Mouse (Mus musculus): ENCODE data around the gene Mrps35. TPM values are rescaled to one million over a fixed set of nuclear protein-coding genes. Genes with fewer than 3 reads are reported as not detected.
A peak's percentile ranks its signal among the peaks of the same experiment; 100 is the strongest.

Gene Mrps35
- polyA plus RNA-seq (2016; fragmentation: Nextera tagmentation; extraction: Ambion mirVana), result 89.5 and 94.3 TPM in 2 replicates

DNA sequence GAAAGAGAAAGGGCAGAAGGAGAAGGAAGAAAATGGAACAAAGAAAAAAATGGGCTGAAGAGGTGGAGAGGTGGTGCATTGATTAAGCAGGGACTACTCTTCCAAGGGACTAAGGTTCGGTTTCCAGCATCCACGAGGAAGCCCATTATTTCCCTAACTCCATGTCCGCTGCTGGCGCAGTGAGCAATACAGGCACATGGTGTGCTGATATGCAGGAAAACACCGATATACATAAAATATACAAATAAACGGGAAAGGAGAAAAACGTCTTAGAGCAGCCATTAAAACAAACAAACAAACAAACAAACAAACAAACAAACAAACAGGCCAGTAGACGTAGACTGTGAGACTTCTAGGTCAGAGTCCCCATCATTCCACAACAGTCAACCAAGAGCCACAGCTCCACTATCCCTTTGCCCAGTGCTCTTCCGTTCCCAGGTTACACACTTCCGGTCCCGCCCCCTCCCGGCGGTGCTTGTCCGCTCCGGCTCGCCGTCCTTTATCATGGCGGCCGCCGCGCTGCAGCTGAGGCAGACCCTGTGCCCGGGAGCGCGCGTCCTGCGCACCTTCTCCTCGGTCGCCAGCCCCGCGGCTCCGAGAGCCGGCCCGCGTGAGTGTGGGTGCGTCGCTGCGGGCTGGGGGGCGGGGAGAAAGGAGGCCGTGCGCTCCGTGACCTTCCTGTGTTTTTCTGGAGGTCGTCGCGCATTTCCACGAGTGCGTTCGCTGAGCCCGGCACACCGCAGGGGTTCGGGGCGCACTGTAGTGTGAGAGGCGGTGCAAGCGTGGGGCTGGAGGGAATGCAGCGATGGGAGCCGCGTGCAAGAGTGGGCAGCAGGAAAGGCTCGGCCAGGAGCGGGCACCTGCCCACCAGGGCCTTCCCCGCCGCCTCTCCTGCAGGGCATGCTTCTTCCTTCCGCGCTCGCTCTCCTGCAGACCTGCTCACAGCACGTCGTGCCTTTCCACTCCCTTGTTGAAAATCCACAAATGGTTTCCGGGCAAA, at the start of gene Mrps35:
Gene Mrps35, plus strand, starts transcription at position 474 of the 1,000 bp plus-strand sequence.
- H3K27ac ChIP-seq, result peak within 1 kb of the TSS; percentile 89
- H3K4me2 ChIP-seq, result peak within 1 kb of the TSS; percentile 66
- peak within 1 kb of the TSS; percentile 93 for H3K4me3 ChIP-seq (replicated peaks)
- H3K9ac ChIP-seq, result peak within 1 kb of the TSS; percentile 85
- 4% methylated on average over 66 of the region's 66 CpGs for WGBS
- H3K36me3 ChIP-seq (replicated peaks), result peaks cover 12% of the 10 kb centered on the region
- H3K27me3 ChIP-seq, result peaks cover 9% of the 10 kb centered on the region
- peak; percentile 99 for ATAC-seq (ENCODE audit: low FRiP score)
- H3K4me1 ChIP-seq, result peaks cover 15% of the 10 kb centered on the region
- H3K9me3 ChIP-seq, result no peaks in the 10 kb centered on the region

DNA sequence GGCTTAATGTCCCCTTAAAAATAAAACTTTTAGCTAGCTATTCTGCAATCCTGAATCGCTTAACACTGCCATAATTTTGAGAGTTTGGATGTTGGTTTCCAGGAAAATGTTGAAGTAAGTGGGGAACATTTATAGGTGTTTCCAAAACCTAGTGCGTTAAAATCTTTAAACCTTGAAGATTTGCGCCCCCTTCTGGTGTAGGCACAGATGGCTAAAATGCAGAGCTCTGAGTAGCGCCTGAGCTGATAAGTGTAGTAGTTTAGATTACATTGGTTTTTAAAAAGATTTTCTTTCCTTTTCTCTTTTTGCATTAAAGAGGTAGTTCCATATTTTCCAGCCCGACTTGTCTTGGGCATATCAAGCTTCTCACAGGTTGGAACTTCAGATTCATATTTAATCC, 48.3 kb upstream of the Mrps35 start:
- Histone ChIP-seq H3K9me3 (no peaks in the 10 kb centered on the region), H3K4me1 (no peaks in the 10 kb centered on the region), H3K27ac (no peak overlapping the region), H3K36me3 (replicated peaks) (no peaks in the 10 kb centered on the region; the same call in none of the 2 replicates), H3K9ac (no peak overlapping the region), H3K27me3 (no peaks in the 10 kb centered on the region), H3K4me2 (no peak overlapping the region), H3K4me3 (replicated peaks) (no peak overlapping the region)
- 38% methylated on average over 5 of the region's 5 CpGs for WGBS
- ATAC-seq (ENCODE audit: low FRiP score), result no peak

DNA sequence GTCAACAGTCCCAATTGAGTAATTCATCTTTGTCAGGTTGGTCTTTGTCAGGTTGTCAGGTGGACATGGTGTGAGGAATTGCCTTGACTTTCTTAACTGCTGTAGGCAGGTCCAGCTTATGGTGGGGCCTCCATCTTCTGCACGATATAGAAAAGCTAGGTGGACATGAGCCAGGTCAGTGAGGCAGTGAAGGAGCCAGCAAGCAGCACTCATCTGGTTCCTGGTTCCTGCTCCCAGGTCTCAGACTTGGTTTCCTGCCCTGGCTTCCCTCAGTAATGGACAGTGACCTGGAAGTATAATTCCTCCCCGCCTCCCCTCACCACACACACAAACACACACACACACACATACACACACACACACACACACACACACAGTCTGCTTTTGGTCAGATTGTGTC, 47.2 kb upstream of the Mrps35 start:
- Histone ChIP-seq H3K27me3 (no peaks in the 10 kb centered on the region), H3K36me3 (replicated peaks) (no peaks in the 10 kb centered on the region; the same call in none of the 2 replicates), H3K27ac (no peak overlapping the region), H3K4me1 (no peaks in the 10 kb centered on the region), H3K4me3 (replicated peaks) (no peak overlapping the region), H3K4me2 (no peak overlapping the region), H3K9me3 (no peaks in the 10 kb centered on the region), H3K9ac (no peak overlapping the region)
- 94% methylated on average over 2 of the region's 2 CpGs for WGBS
- no peak for ATAC-seq (ENCODE audit: low FRiP score)

DNA sequence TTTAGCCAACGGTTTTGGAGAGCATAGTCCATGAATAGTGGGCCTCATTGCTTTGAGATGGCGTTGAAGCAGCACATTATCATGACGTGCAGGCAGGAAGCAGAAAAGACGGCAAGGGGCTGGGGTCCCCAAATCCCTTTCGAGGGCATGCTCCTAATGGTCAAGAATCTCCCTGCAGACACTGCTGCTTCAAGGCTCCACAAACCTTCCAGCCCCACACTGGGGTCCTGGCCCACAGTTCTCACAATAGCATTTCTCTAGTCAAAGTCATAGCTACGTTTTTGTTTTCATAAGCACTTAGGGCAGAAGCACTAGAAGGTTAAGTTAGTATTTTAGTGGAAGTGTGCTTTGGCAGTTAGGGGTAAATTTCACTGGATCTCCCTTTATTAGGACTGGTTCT, 46.7 kb upstream of the Mrps35 start:
- Histone ChIP-seq H3K27me3 (no peaks in the 10 kb centered on the region), H3K9ac (no peak overlapping the region), H3K9me3 (no peaks in the 10 kb centered on the region), H3K27ac (no peak overlapping the region), H3K36me3 (replicated peaks) (no peaks in the 10 kb centered on the region; the same call in none of the 2 replicates), H3K4me3 (replicated peaks) (no peak overlapping the region), H3K4me1 (no peaks in the 10 kb centered on the region), H3K4me2 (no peak overlapping the region)
- 85% methylated on average over 6 of the region's 6 CpGs for WGBS
- no peak for ATAC-seq (ENCODE audit: low FRiP score)

DNA sequence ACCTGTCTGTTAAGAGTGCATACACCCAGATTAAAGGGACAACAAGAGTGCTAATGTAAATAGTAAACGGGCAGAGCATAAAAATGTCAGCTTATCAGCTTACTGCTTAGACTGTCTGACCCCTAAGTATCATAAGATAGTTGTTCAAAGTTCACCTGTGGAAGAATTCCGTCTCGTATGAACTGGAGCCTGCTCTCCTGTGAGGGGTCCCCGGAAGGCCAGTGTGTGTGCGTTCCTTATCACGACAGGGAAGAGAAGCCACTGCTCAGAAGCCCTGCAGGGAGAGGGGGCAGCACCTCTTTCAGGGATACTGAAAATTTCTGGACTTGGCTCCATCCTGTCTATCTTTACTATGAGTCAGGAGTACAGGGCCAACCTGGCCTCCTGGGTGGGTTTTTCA, 45.6 kb upstream of the Mrps35 start:
- no peaks in the 10 kb centered on the region for H3K9me3 ChIP-seq
- no peak for ATAC-seq (ENCODE audit: low FRiP score)
- no peak overlapping the region for H3K4me2 ChIP-seq
- H3K27ac ChIP-seq, result no peak overlapping the region
- no peak overlapping the region for H3K9ac ChIP-seq
- no peaks in the 10 kb centered on the region; the same call in none of the 2 replicates for H3K36me3 ChIP-seq (replicated peaks)
- H3K4me3 ChIP-seq (replicated peaks), result no peak overlapping the region
- no peaks in the 10 kb centered on the region for H3K4me1 ChIP-seq
- no peaks in the 10 kb centered on the region for H3K27me3 ChIP-seq
- WGBS, result 90% methylated on average over 6 of the region's 6 CpGs

DNA sequence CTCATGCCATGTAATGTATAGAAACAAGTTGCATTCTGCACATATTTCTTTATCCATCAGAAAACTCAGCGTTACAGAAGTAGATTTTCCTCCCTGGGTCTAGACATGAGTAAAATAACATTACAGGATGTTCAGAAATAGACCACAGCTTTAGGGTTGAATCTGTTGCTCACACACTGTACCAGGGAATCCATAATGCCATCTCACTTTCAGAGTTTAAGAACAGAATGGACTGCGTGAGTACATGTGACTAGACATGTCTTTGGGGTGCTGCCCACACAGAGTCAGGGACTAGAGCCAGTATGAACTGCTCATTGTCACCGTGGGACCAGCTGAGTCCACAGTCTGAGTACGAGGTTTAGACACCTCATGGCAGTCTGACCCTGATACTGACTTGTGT, 43.9 kb upstream of the Mrps35 start:
- Histone ChIP-seq H3K27ac (no peak overlapping the region), H3K9me3 (no peaks in the 10 kb centered on the region), H3K9ac (no peak overlapping the region), H3K27me3 (no peaks in the 10 kb centered on the region), H3K4me1 (no peaks in the 10 kb centered on the region), H3K4me2 (no peak overlapping the region), H3K36me3 (replicated peaks) (no peaks in the 10 kb centered on the region; the same call in none of the 2 replicates), H3K4me3 (replicated peaks) (no peak overlapping the region)
- no peak for ATAC-seq (ENCODE audit: low FRiP score)
- 94% methylated on average over 4 of the region's 4 CpGs for WGBS

DNA sequence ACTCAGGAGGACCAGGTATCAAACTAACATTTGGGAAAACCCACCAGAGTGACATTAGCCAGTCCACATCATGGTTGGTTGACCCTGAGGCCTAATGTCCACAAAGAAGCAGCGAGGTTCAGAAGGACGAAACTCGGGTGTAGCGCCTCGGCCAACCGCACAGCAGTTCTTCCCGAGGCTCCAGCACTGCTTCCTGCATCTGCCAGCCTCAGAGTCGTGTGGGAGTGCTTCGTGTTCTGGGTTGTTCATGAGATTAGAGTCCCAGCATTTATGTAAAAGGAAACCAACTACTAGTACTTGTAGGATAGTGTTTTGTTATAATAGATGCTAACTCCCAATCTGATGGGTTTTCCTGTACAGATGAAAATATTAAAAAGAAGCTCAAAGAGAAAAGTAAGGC, 43.3 kb upstream of the Mrps35 start:
- H3K4me3 ChIP-seq (replicated peaks), result no peak overlapping the region
- no peak overlapping the region for H3K9ac ChIP-seq
- ATAC-seq (ENCODE audit: low FRiP score), result no peak
- WGBS, result 89% methylated on average over 9 of the region's 9 CpGs
- H3K4me2 ChIP-seq, result no peak overlapping the region
- H3K9me3 ChIP-seq, result no peaks in the 10 kb centered on the region
- H3K36me3 ChIP-seq (replicated peaks), result no peaks in the 10 kb centered on the region; the same call in none of the 2 replicates
- H3K4me1 ChIP-seq, result no peaks in the 10 kb centered on the region
- H3K27me3 ChIP-seq, result no peaks in the 10 kb centered on the region
- no peak overlapping the region for H3K27ac ChIP-seq

DNA sequence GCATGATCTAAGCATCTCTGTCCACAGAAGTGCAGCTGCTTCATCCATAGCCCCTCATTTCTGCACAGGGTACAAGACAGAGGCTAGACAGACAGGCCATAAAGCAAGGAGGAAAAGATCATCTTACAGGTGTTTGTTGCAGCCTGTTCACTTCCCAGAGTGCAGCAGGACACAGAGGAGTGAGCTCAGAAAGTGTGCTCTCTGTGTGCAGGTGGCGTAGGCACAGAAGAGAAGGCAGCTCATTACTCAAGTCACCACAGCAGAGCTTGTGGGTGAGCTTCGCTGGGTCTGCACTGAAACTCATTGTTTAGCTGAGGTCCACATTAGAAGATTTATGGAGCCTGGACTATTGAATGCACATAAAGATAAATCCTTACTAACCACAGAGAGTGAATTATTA, 42.8 kb upstream of the Mrps35 start:
- ATAC-seq (ENCODE audit: low FRiP score), result no peak
- no peak overlapping the region for H3K4me3 ChIP-seq (replicated peaks)
- H3K4me2 ChIP-seq, result no peak overlapping the region
- no peaks in the 10 kb centered on the region for H3K27me3 ChIP-seq
- WGBS, result 80% methylated on average over 2 of the region's 2 CpGs
- no peak overlapping the region for H3K9ac ChIP-seq
- H3K9me3 ChIP-seq, result no peaks in the 10 kb centered on the region
- no peak overlapping the region for H3K27ac ChIP-seq
- no peaks in the 10 kb centered on the region for H3K4me1 ChIP-seq
- no peaks in the 10 kb centered on the region; the same call in none of the 2 replicates for H3K36me3 ChIP-seq (replicated peaks)

DNA sequence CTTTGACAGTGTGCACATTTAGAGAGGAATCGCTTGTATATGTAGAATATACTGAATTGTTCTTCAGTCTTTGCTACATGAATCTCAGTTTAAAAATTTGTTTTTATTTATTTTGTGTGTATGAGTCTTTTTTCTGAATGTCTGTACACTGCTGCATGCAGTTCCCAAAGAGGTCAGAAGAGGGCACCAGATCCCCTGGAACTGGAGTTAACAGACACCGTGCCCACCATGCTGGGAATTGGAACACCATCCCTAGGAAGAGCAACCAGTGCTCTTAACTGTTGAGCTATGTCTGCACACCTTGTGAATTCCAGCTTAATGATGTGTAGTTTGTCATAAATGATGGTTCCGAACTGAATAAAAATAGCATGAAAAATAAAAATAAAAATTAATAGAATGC, 34.4 kb upstream of the Mrps35 start:
- Histone ChIP-seq H3K9ac (no peak overlapping the region), H3K27me3 (no peaks in the 10 kb centered on the region), H3K4me2 (no peak overlapping the region), H3K27ac (no peak overlapping the region), H3K4me3 (replicated peaks) (no peak overlapping the region), H3K36me3 (replicated peaks) (peaks cover 6% of the 10 kb centered on the region; the same call in 1 of the 2 replicates), H3K9me3 (no peaks in the 10 kb centered on the region), H3K4me1 (no peaks in the 10 kb centered on the region)
- WGBS, result 55% methylated on average over 3 of the region's 3 CpGs
- ATAC-seq (ENCODE audit: low FRiP score), result no peak

DNA sequence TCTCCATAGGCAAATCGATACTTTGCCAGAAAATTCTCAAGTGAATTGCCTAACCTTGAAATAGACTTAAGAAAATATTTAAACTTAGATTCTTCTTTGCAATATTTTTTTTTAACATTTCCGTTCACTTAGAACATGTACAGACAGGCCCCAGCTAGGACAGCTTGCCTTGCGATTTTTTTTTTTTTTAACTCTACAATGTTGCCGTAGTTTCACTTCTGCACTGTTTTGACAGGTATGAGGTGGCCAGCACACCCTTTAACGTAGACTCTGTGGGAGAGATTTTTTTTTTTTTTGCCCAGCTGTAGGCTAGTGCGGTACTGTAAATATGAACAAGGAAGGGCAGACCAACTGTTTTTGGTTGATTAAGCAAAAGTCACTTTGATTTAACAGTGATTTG, 32.2 kb upstream of the Mrps35 start:
- no peak overlapping the region for H3K9ac ChIP-seq
- H3K4me3 ChIP-seq (replicated peaks), result no peak overlapping the region
- H3K4me2 ChIP-seq, result no peak overlapping the region
- peaks cover 6% of the 10 kb centered on the region; the same call in 1 of the 2 replicates for H3K36me3 ChIP-seq (replicated peaks)
- no peak overlapping the region for H3K27ac ChIP-seq
- no peaks in the 10 kb centered on the region for H3K4me1 ChIP-seq
- no peaks in the 10 kb centered on the region for H3K9me3 ChIP-seq
- WGBS, result 92% methylated on average over 6 of the region's 6 CpGs
- no peaks in the 10 kb centered on the region for H3K27me3 ChIP-seq
- ATAC-seq (ENCODE audit: low FRiP score), result no peak

DNA sequence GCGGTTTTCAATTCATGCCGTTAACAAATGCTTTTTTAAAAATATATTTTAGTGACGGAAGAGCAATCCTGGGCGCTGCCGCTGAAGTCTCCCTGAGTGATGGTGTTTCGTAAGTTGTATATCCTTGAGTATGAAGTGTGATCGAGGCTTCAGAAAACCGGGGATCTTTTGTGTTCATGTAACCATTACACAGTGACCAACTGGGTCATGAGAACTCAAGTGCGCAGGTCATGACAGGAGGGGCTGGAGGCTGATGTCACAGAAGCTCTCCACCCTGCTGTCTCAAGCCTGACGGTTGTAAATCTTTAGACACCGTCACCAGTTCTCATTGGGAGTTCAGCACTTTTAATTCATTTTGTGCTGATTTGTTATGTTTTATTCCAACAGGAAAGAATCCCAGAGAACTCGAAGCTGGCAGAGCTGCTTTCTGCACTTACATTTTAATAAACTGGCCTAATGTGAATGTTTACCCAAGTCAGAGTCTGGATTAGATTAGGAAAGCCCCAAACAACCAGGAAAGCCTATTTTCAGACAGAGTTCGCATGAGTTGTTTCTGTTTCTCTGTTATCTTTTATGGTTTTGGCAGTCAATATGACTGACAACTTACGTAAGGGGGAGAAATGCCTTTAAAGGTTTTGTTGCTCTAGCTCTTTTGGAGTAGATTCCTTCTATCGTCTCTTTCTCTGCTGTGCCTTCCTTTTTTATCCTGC, 31.6 kb upstream of the Mrps35 start:
- Histone ChIP-seq H3K27ac (no peak overlapping the region), H3K4me2 (no peak overlapping the region), H3K9me3 (no peaks in the 10 kb centered on the region), H3K36me3 (replicated peaks) (peaks cover 6% of the 10 kb centered on the region; the same call in 1 of the 2 replicates), H3K27me3 (no peaks in the 10 kb centered on the region), H3K4me3 (replicated peaks) (no peak overlapping the region), H3K4me1 (no peaks in the 10 kb centered on the region), H3K9ac (no peak overlapping the region)
- ATAC-seq (ENCODE audit: low FRiP score), result no peak
- WGBS, result 89% methylated on average over 15 of the region's 15 CpGs

DNA sequence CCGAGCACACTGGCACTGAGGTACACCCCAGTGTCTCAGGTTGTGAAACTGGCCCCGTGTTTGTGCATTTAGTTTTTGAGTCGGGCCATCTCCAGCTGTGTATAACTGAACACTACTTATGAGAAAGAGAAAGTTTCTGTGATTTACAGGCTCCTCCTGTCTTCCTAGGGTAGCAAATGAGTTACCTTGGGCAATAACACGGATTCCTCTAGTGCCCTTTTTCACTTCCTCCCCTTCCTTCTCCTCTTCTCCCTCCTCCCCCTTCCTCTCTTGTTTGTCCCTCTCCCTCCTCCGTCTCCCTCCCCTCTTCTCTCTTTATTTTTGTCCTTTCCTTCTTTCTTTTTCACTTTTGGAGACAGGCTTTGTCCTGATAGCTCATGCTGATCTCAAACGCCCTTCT, 31.0 kb upstream of the Mrps35 start:
- no peak overlapping the region for H3K9ac ChIP-seq
- peaks cover 5% of the 10 kb centered on the region; the same call in 1 of the 2 replicates for H3K36me3 ChIP-seq (replicated peaks)
- 72% methylated on average over 6 of the region's 6 CpGs for WGBS
- H3K4me1 ChIP-seq, result no peaks in the 10 kb centered on the region
- no peaks in the 10 kb centered on the region for H3K27me3 ChIP-seq
- H3K4me2 ChIP-seq, result no peak overlapping the region
- H3K27ac ChIP-seq, result no peak overlapping the region
- no peaks in the 10 kb centered on the region for H3K9me3 ChIP-seq
- no peak overlapping the region for H3K4me3 ChIP-seq (replicated peaks)
- ATAC-seq (ENCODE audit: low FRiP score), result no peak

Data from forebrain, embryonic 12.5 days (tissue).